In the genomic region with DNA sequence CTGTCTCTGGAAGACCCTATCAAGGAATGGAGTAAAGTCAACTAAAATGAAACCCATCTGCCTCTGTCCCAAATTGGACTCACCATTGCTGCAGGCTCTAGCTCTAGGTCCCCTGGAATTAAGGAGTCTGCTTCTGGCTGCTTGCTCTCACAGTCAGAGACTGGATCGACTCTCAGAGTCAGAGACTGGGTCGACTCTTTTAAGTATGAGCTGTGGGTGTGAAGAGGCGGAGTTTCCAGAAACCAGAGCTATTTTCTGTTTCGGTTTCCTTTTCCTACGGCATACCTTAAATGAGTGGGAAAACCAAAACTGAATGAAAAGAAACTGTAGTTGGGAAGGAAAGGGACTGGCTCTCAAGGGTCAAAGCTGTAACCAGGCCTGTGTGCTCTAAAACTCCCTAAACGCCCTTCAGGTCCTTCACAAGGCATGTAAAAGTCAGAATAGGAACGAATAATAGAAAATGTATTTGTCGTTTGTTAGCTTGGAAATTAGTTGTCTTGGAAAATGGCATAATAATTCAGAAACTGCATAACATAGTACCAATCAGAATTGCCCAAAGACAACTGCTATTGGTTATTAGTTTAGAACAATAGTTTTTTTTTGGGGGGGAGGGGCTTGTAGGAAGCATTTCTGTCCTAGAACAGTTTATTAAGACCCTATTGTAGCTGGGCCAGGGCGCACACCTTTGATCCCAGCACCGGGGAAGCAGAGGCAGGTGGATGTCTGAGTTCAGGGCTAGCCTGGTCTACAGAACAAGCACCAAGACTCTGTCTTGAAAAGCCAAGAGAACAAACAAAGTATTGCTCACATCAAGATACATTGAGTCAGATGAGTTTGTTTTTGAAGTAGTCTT, we compare ENCODE assay signal across 9 mouse cellular contexts. TPM values are rescaled to one million over a fixed set of nuclear protein-coding genes. Genes with fewer than 3 reads are reported as not detected.
DNase-seq lines count a peak whose midpoint lies in the region; ATAC-seq and TF ChIP-seq lines count a peak whose summit lies in the region.
"Had no signal": no experiment of that assay in that cellular context is flagged by ENCODE, and none has a peak within 500 bp of the region (broad histone marks: within the 10 kb centered on the region; RNA-seq: fewer than 3 reads in every experiment).

Gene Isg15, minus strand, starts transcription at position 196 of the 853 bp plus-strand sequence.

- H3K36me3 ChIP-seq in heart, embryonic 10.5 days, result no peaks in the 10 kb centered on the region
- no peaks in the 10 kb centered on the region for H3K36me3 ChIP-seq in liver, embryonic 16.5 days (ENCODE audit: control insufficient read depth, insufficient read depth)
- H3K36me3 ChIP-seq: embryonic facial prominence, embryonic 15.5 days had no signal

- DNase-seq in heart, adult 18-20 months, result peak; percentile 54 to 63
- DNase-seq in heart, embryonic 10.5 days (ENCODE audit: low spot score), result no peak
- peak; percentile 48 for DNase-seq in 3134 (ENCODE audit: extremely low read depth, insufficient read length, low spot score)
- no peak for DNase-seq in right cerebral cortex, postnatal 4 days
- no peak for DNase-seq in ovary, postnatal 36 days (ENCODE audit: low spot score)
- no peak for DNase-seq in layer of hippocampus, adult 8-10 months (ENCODE audit: low spot score in 2 of 2)

- WGBS in heart, embryonic 10.5 days, result 58% methylated on average over 10 of the region's 10 CpGs
- WGBS in liver, embryonic 16.5 days (ENCODE audit: insufficient replicate concordance), result 39% methylated on average over 10 of the region's 10 CpGs

- no peak for TF ChIP-seq CTCF in cortical plate, adult 2 months (IDR thresholded peaks at IDR 0.05; ENCODE audit: extremely low read depth, insufficient read depth, low read length)

- H3K9ac ChIP-seq in liver, embryonic 16.5 days (ENCODE audit: low read depth, low read length), result peak within 1 kb of the TSS; percentile 42
- H3K9ac ChIP-seq: embryonic facial prominence, embryonic 15.5 days had no signal

- peak; percentile 38; the same call in 1 of the 2 replicates for TF ChIP-seq POLR2A in cortical plate, adult 2 months (IDR thresholded peaks at IDR 0.05; ENCODE audit: extremely low read depth, insufficient read depth, low read length)

- no peak within 1 kb of the TSS for H3K27ac ChIP-seq in heart, embryonic 10.5 days
- H3K27ac ChIP-seq in cortical plate, adult 2 months (ENCODE audit: insufficient read depth, low read length), result peak within 1 kb of the TSS; percentile 35; the same call in 1 of the 2 replicates
- H3K27ac ChIP-seq in liver, embryonic 16.5 days (ENCODE audit: low read length), result no peak within 1 kb of the TSS
- H3K27ac ChIP-seq: embryonic facial prominence, embryonic 15.5 days had no signal

- peaks cover 20% of the 10 kb centered on the region for H3K27me3 ChIP-seq in heart, embryonic 10.5 days (ENCODE audit: insufficient read depth, poor library complexity, severe bottlenecking)
- peaks cover 49% of the 10 kb centered on the region for H3K27me3 ChIP-seq in liver, embryonic 16.5 days (ENCODE audit: control insufficient read depth, insufficient read depth, low read depth, low read length)

- peaks cover 33% of the 10 kb centered on the region for H3K4me1 ChIP-seq in heart, embryonic 10.5 days
- no peaks in the 10 kb centered on the region; the same call in 1 of the 2 replicates for H3K4me1 ChIP-seq in cortical plate, adult 2 months (ENCODE audit: control insufficient read depth, insufficient read depth, low read length)
- peaks cover 48% of the 10 kb centered on the region for H3K4me1 ChIP-seq in liver, embryonic 16.5 days (ENCODE audit: control insufficient read depth, low read depth, low read length)

- H3K4me2 ChIP-seq in liver, embryonic 16.5 days (ENCODE audit: low read depth, low read length), result peak within 1 kb of the TSS; percentile 55
- H3K4me2 ChIP-seq: embryonic facial prominence, embryonic 15.5 days had no signal

- no peaks in the 10 kb centered on the region for H3K9me3 ChIP-seq in heart, embryonic 10.5 days
- H3K9me3 ChIP-seq in liver, embryonic 16.5 days (replicated peaks; ENCODE audit: control insufficient read depth, low read length), result no peaks in the 10 kb centered on the region
- H3K9me3 ChIP-seq: embryonic facial prominence, embryonic 15.5 days had no signal

- no peak for ATAC-seq in liver, embryonic 16.5 days (ENCODE audit: low read depth)

- H3K4me3 ChIP-seq in heart, embryonic 10.5 days, result no peak within 1 kb of the TSS
- peak within 1 kb of the TSS; percentile 8; the same call in 1 of the 2 replicates for H3K4me3 ChIP-seq in cortical plate, adult 2 months (ENCODE audit: insufficient read depth, low read length)
- peak within 1 kb of the TSS; percentile 40 for H3K4me3 ChIP-seq in liver, embryonic 16.5 days (ENCODE audit: low read depth, low read length)
- H3K4me3 ChIP-seq: embryonic facial prominence, embryonic 15.5 days had no signal

RNA-seq across cellular contexts. Expression of gene Isg15, which starts in this region (rescaled TPM):
- total RNA-seq in heart, adult 18-20 months (2021), result 1 to 10 TPM; 2.3 to 3.1 TPM
- polyA plus RNA-seq in heart, embryonic 10.5 days (2016; fragmentation: Nextera tagmentation; extraction: Ambion mirVana), result 0.59 TPM in 1 of 2 replicates, not detected in the other
- 5.6 and 8.8 TPM in 2 replicates for polyA plus RNA-seq in cortical plate, adult 2 months (2012; rRNA removed)
- polyA plus RNA-seq in liver, embryonic 16.5 days (2015; fragmentation: Nextera tagmentation; extraction: Ambion mirVana), result 6.1 and 6.9 TPM in 2 replicates
- 1 to 10 TPM in 3 of 4 experiments, under 1 TPM in 1; 0.87 to 2.6 (median 1.7) TPM for total RNA-seq in layer of hippocampus, adult 8-10 months (2022)

Comparison
In these comparisons a context has a peak if more than half of its experiments do, and no peak if none do; other contexts are left out.
1. DNase-seq: peak in heart, adult 18-20 months (2 of 2) and 3134 (single experiment); none in heart, embryonic 10.5 days (single experiment), right cerebral cortex, postnatal 4 days (single experiment), ovary, postnatal 36 days (single experiment) and layer of hippocampus, adult 8-10 months (0 of 2).